Mouse (Mus musculus) Patski (cell line): ENCODE results near the gene Mtmr12. TPM values are rescaled to one million over a fixed set of nuclear protein-coding genes. Genes with fewer than 3 reads are reported as not detected.

Source experiments
- ATAC-seq: fragments of 100-300 bp; one replicate; pipeline ENCODE4 v1.8.0; 2021
- CTCF ChIA-PET: fragments of 350-600 bp; sonication (Branson Sonifier 250); formaldehyde crosslinking; loops from one replicate; lab custom pipeline; 2022; ENCODE audit warnings: inconsistent platforms; lab: Charles Lee
- POLR2A ChIA-PET: fragments of 350-600 bp; sonication (Branson Sonifier 250); formaldehyde crosslinking; loops from one replicate; lab custom pipeline; 2022; ENCODE audit warnings: antibody characterized with exemption, inconsistent platforms; lab: Charles Lee
- DNase-seq: peaks from one replicate; pipeline ENCODE4 v3.0.0-alpha.2; 2011; ENCODE audit warnings: low read depth, low spot score
- H3K27me3 ChIP-seq: fragments of 371-371 bp; one replicate; pipeline ENCODE4 v1.5.1; 2021
- CTCF ChIP-seq: fragments of 100-300 bp; IDR thresholded peaks from one replicate; pipeline ENCODE4 v1.5.1; 2021
- in situ Hi-C: fragments of 300-500 bp; cut with MboI; formaldehyde crosslinking; loops from 3 replicates; pipeline ENCODE4 v1.11.1; 2018; ENCODE audit warnings: low pct_unique_long_range_greater_than_20kb, mixed read lengths
- polyA plus RNA-seq: library from polyadenylated mRNA; unstranded; gene quantifications from one replicate; pipeline ENCODE4 v1.2.3, GENCODE M21; 2021

Mtmr12 gene
- polyA plus RNA-seq, 1 experiment from 2014 or later = 20.8 TPM

DNA sequence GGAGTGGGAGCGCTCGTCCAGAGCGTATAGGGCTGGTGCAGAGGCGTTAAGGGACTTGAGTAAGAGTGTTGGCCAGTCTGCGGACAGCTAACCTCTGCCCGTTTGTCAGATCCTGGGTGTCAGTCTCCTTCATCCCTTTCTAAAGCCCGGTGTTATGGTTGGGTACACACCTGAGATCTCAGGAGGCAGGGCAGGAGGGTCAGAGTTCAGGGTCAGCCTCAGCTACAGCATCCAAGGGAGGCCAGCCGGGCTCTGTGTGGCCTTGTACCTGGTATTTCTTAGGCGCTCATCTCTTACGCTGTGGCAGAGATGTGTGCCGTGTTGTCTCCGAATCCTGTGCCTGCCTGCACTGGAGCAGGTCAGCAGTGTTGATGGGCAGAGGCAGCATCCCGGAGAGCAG lies 16.3 kb downstream of the Mtmr12 start:
- ChIA-PET CTCF (interaction anchor here (1.2 to 1.4 kb wide), 3 partner anchors 9 to 21 kb away, joined by 3 to 7 read pairs (median 4); no protein-coding TSS in a partner anchor), POLR2A (no interaction called here)
- in situ Hi-C loops = no loop called here
- H3K27me3 ChIP-seq = no peaks in the 10 kb centered on the region
- no peak for TF ChIP-seq CTCF
- ATAC-seq = no peak
- DNase-seq = no peak

DNA sequence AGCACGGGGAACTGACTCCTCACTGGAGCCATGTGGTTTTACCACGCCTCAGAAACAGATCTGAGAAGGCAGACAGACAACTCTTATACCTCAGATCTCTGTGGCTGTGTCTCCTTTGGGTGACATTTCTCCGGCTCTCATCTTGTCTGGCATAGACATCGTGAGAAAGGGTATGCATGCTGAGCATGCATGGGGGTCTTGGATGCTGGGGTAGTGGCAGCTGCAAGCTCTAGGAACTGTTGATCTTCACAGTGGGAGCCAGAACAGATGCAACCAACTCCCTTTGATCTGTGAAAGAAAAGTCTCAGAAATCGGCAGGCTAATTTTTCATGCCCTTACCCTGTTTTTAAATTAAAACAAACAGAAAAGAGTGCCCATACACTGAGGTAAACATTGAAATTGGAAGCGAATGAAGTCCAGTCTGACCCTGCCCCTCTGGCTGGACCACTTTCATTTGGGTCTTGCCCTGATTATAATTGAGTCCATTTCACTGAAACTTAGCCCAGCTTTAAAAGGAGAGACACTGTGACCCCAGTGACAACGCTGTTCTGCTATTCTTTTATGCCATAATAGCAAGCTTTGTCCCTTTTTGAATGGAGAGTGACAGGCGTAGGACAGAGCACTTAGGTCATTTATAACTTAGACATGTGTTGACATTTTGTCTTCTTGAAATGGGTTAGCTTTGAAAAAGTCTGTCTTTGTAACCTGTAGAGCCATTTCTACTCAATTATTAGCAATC lies 17.9 kb downstream of the Mtmr12 start:
- no peak for TF ChIP-seq CTCF
- CTCF ChIA-PET = interaction anchor here (0.6 to 1.5 kb wide), 2 partner anchors 9 to 13 kb away, joined by 3 to 5 read pairs; no protein-coding TSS in a partner anchor
- in situ Hi-C loops = no loop called here
- ATAC-seq = no peak
- DNase-seq = no peak
- no peaks in the 10 kb centered on the region for H3K27me3 ChIP-seq
- POLR2A ChIA-PET = interaction anchor here (0.6 kb wide), 1 partner anchor 123 kb away, joined by 3 read pairs; no protein-coding TSS in a partner anchor

DNA sequence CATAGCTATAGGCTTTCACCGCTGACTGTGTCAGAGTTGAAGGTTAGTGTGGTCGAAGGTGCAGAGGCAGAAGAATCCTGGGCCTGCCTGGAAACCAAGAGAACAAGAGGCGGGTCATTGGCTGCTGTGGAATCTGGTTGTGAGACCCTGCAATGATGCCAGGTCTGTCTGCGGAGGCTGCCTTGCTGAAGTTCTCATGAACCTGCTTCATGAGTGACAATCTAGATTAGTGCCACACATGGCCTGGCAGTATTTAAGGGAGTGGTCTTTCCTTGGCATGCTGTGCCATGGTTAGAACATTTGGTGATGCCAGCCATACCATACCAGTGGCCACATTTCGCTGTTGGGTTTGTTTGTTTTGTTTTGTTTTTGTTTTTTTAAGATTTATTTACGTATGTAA lies 18.6 kb downstream of the Mtmr12 start:
- ChIA-PET CTCF (interaction anchor here (0.6 to 1.5 kb wide), 2 partner anchors 10 to 13 kb away, joined by 3 to 5 read pairs; no protein-coding TSS in a partner anchor), POLR2A (no interaction called here)
- no peak for TF ChIP-seq CTCF
- in situ Hi-C loops = no loop called here
- DNase-seq = no peak
- no peaks in the 10 kb centered on the region for H3K27me3 ChIP-seq
- no peak for ATAC-seq

DNA sequence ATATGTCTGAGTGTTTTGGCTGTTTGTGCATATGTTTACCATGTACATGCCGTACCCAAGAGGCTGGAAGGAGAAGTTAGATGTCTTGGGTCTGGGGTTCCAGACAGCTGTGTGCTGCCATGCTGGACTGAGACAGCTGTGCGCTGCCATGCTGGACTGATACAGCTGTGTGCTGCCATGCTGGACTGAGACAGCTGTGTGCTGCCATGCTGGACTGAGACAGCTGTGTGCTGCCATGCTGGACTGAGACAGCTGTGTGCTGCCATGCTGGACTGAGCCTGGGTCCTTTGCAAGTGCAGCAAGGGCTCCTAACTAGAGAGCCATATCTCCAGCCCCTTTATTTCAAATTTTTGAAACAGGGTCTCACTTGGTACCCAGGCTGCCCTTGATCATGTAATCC lies 19.4 kb downstream of the Mtmr12 start:
- CTCF ChIA-PET = interaction anchor here (1.5 kb wide), 1 partner anchor 12 kb away, joined by 5 read pairs; no protein-coding TSS in a partner anchor
- POLR2A ChIA-PET = no interaction called here
- in situ Hi-C loops = no loop called here
- no peak for TF ChIP-seq CTCF
- no peaks in the 10 kb centered on the region for H3K27me3 ChIP-seq
- ATAC-seq (no peak), DNase-seq (no peak)

DNA sequence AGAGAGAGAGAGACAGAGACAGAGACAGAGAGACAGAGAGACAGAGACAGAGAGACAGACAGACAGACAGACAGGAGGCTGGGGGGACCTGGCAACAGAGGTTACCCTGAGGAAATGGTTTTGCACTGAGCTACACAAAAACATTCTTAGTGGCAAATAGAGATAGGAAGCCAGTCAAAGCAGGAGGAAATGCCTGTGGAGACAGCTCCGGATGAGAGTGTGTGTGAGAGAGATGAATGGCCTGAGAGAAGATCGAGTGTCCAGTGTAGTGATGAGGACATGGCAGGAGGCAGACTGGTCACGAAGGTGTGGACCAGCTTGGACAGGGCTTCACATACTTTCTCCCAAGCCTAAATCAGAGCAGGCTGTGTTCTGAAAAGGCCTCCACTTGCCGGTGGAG lies 20.2 kb downstream of the Mtmr12 start:
- H3K27me3 ChIP-seq = no peaks in the 10 kb centered on the region
- POLR2A ChIA-PET = interaction anchor here (0.6 kb wide), 1 partner anchor 16 kb away, joined by 4 read pairs; no protein-coding TSS in a partner anchor
- CTCF ChIA-PET = no interaction called here
- in situ Hi-C loops = no loop called here
- no peak for TF ChIP-seq CTCF
- DNase-seq = no peak
- ATAC-seq = no peak

DNA sequence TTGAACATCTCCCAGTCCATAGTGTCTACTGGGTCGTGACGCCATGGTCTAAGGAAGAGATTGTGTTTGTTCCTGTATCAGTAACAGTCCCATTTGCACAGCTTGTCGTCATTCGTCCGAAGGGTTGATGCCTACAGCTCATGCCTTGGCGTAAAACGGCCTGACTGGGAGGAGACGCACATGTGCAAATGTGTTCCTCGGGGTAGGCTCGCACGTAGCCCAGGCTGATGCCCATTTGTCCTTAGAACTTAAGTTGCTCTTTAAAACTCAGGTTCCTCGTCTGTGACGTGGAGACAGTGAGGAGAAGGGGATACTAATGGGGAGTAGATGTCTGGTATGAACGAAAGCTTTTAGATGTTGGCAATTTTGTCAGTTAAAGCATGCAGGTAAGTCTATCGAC lies 22.1 kb downstream of the Mtmr12 start:
- CTCF ChIA-PET = interaction anchor here (1.2 to 1.4 kb wide), 3 partner anchors 19 to 39 kb away, joined by 3 to 4 read pairs (median 3); no protein-coding TSS in a partner anchor
- in situ Hi-C loops = no loop called here
- no peak for DNase-seq
- no peak for TF ChIP-seq CTCF
- ATAC-seq = no peak
- H3K27me3 ChIP-seq = no peaks in the 10 kb centered on the region
- POLR2A ChIA-PET = interaction anchor here (0.7 kb wide), 1 partner anchor 72 kb away, joined by 3 read pairs; no protein-coding TSS in a partner anchor

DNA sequence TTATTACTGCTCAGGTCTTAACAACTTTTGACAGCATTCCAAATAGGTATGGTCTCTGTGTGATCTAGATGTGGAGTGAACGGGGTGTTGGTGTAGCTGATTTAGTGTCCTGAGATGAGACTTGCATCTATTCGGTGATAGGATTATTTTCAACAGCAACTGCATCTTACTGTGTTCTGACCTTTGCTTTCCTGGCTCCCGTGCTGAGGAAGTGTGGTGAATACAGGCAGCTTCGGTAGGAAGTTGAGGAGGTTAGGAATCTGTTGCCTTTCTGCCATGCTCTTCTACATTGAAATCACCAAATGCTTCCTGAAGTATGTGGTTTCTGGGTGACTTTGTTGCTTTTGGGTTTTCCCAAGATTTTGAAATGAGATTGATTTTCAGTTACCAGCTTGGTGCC lies 22.5 kb downstream of the Mtmr12 start:
- in situ Hi-C loops = no loop called here
- no peak for ATAC-seq
- CTCF ChIA-PET = interaction anchor here (1.2 to 1.4 kb wide), 3 partner anchors 19 to 39 kb away, joined by 3 to 4 read pairs (median 3); no protein-coding TSS in a partner anchor
- no peak for DNase-seq
- TF ChIP-seq CTCF = no peak
- no peaks in the 10 kb centered on the region for H3K27me3 ChIP-seq
- POLR2A ChIA-PET = no interaction called here

DNA sequence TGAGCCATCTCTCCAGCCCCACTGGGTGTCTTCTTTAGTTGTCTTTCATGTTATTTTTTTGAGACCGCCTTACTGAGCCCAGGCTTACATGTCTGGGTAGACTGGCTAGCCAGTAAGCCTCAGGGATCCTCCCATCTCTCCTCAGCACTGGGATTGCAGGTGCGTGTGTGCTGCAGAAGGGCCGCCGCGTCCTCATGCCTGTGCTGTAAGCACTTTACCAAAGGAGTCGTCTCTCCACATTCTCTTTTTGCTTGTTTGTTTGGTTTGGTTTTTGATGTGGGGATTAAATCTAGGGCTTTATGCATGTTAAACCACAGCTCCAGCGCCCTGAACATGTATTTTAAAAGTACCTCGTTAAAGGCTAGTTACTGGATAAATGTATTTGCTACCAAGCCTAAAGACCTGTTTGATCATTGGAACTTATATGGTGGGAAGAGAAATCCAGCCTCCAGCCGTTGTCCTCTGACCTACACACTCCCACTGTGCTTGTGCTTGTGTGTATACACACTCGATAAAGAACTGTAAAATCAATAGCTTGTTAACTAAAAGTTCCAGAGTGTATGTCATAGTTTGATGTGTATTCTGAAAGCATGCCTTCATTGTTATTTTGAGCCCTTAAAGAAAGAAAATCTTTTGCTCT lies 24.9 kb downstream of the Mtmr12 start:
- ATAC-seq (no peak), DNase-seq (no peak)
- CTCF ChIA-PET = interaction anchor here (1.0 to 7.6 kb wide), 4 partner anchors 9 to 16 kb away, joined by 3 to 43 read pairs (median 3); no protein-coding TSS in a partner anchor
- POLR2A ChIA-PET = no interaction called here
- no peaks in the 10 kb centered on the region for H3K27me3 ChIP-seq
- in situ Hi-C loops = no loop called here
- TF ChIP-seq CTCF = no peak

DNA sequence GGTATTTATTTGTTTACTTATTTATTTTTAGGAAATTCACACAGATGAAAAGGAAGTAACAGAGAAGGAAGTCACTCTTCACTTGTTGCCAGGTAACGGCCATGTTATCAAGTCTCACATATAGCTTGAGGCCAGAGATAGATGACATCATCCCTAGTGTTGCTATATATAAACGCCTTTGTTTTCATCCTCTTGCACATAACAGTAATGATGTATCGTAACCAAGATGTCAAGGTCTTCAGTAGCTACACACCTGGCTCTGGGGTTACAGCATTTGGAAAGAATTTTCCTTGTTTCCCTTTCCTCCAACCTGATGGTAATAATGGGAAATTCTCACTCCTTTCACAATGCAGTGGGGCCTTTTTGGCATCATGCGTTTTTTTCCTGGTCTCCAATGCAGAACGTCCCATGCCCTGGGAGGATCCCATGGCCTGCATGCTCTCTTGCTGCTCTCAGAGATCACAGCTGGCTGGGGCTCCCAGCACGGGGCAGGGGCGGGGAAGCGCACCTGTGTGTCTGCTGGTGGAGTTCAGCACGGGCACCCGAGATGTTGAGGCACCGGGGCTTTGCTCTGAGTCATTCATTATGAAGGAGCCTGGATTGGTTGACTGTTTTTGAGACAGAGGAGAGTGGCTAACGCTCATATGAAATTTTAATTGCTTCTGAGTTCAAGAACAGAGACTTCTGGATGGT lies 25.6 kb downstream of the Mtmr12 start:
- no peaks in the 10 kb centered on the region for H3K27me3 ChIP-seq
- no peak for TF ChIP-seq CTCF
- ATAC-seq = no peak
- in situ Hi-C loops = no loop called here
- CTCF ChIA-PET = interaction anchor here (1.0 to 7.6 kb wide), 5 partner anchors 8 to 34 kb away, joined by 3 to 43 read pairs (median 3); no protein-coding TSS in a partner anchor
- POLR2A ChIA-PET = no interaction called here
- DNase-seq = no peak

DNA sequence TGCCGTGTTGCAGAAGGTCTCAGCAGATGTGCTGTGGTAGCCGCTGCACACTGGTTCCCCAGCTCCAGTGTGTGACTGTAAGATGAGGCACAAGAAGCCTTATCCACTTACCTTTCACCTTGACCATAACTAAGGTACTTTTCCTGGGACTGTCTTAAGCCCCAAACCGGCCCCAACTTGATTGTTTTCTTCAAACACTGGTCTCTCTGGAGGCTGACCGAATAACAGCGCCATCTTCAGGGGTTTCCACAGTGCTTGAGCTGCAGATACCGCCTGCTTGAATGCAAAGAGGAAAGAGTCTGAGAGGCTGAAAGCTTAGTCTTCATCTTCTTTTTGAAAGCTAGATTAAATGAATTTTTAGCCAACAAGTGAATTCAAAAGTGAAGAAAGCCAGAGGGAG lies 26.6 kb downstream of the Mtmr12 start:
- H3K27me3 ChIP-seq = no peaks in the 10 kb centered on the region
- no peak for TF ChIP-seq CTCF
- no peak for DNase-seq
- no peak for ATAC-seq
- ChIA-PET POLR2A (no interaction called here), CTCF (interaction anchor here (1.5 to 7.6 kb wide), 2 partner anchors 14 to 35 kb away, joined by 4 to 43 read pairs; no protein-coding TSS in a partner anchor)
- in situ Hi-C loops = no loop called here
